Mouse (Mus musculus) cerebellum, adult 11-12 months (tissue): Measurements from ENCODE around the gene Dcp1a.

Experiments
- DNase-seq: peaks from one replicate; pipeline ENCODE4 v3.0.0; 2022

Dcp1a gene

GRCm38 (mm10) chr14:30561470-30562187 is 82.3 kb downstream of the Dcp1a start:
- no peak for DNase-seq

GRCm38 (mm10) chr14:30562343-30562742 is 83.0 kb downstream of the Dcp1a start:
- DNase-seq: no peak

- DNase-seq: no peak
Observed at GRCm38 (mm10) chr14:30564451-30564850, 85.1 kb downstream of the Dcp1a start.

GRCm38 (mm10) chr14:30566317-30566716 is 87.0 kb downstream of the Dcp1a start:
- DNase-seq: no peak

- no peak for DNase-seq
Observed at GRCm38 (mm10) chr14:30568016-30568415, 88.7 kb downstream of the Dcp1a start.

- no peak for DNase-seq
Observed at GRCm38 (mm10) chr14:30570303-30570702, 91.0 kb downstream of the Dcp1a start.

- DNase-seq: no peak
Observed at GRCm38 (mm10) chr14:30572253-30572652, 92.9 kb downstream of the Dcp1a start.

GRCm38 (mm10) chr14:30573235-30573634 is 93.9 kb downstream of the Dcp1a start:
- no peak for DNase-seq

- peak; percentile 52 for DNase-seq
Observed at GRCm38 (mm10) chr14:30573983-30574584, 94.7 kb downstream of the Dcp1a start.

GRCm38 (mm10) chr14:30575791-30576190 is 96.5 kb downstream of the Dcp1a start:
- DNase-seq: no peak

GRCm38 (mm10) chr14:30576260-30576659 is 96.9 kb downstream of the Dcp1a start:
- DNase-seq: no peak
